Comparison of ENCODE assay signal across 8 mouse cellular contexts in the genomic region with DNA sequence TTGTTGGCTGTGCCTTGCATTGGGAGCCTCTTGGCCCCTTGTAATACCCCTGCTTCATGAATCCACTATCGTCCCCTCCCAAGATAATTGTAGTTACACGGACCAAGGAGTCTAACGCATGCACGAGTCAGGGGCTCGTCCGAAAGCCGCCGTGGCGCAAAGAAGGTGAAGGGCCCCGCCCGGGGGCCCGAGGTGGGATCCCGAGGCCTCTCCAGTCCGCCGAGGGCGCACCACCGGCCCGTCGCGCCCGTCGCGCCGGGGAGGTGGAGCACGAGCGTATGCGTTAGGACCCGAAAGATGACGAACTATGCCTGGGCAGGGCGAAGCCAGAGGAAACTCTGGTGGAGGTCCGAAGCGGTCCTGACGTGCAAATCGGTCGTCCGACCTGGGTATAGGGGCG.
DNase-seq lines count a peak whose midpoint lies in the region; ATAC-seq and TF ChIP-seq lines count a peak whose summit lies in the region.

No protein-coding gene starts in this region.

- H3K4me3 ChIP-seq in hindbrain, embryonic 11.5 days (ENCODE audit: low read depth, low read length) = no peak overlapping the region
- no peak overlapping the region for H3K4me3 ChIP-seq in hindbrain, embryonic 10.5 days
- H3K4me3 ChIP-seq in embryonic facial prominence, embryonic 12.5 days = no peak overlapping the region
- H3K4me3 ChIP-seq in hindbrain, embryonic 15.5 days = no peak overlapping the region
- no peak overlapping the region for H3K4me3 ChIP-seq in midbrain, embryonic 14.5 days (replicated peaks; ENCODE audit: low read depth, low read length)
- H3K4me3 ChIP-seq in cerebellum, adult 2 months (replicated peaks; ENCODE audit: insufficient read depth, low read depth, low read length) = no peak overlapping the region

- no peak overlapping the region for H3K4me2 ChIP-seq in hindbrain, embryonic 11.5 days (replicated peaks; ENCODE audit: low read depth, low read length)
- no peak overlapping the region for H3K4me2 ChIP-seq in embryonic facial prominence, embryonic 12.5 days (replicated peaks)
- H3K4me2 ChIP-seq in hindbrain, embryonic 15.5 days = no peak overlapping the region
- no peak overlapping the region for H3K4me2 ChIP-seq in midbrain, embryonic 14.5 days (ENCODE audit: low read length)

- H3K4me1 ChIP-seq in hindbrain, embryonic 11.5 days (replicated peaks; ENCODE audit: control insufficient read depth, insufficient read depth, low read length) = peaks cover 5% of the 10 kb centered on the region; the same call in 1 of the 2 replicates
- peaks cover 17% of the 10 kb centered on the region for H3K4me1 ChIP-seq in hindbrain, embryonic 10.5 days (replicated peaks)
- peaks cover 21% of the 10 kb centered on the region for H3K4me1 ChIP-seq in embryonic facial prominence, embryonic 12.5 days
- H3K4me1 ChIP-seq in hindbrain, embryonic 15.5 days (replicated peaks) = peaks cover 16% of the 10 kb centered on the region
- H3K4me1 ChIP-seq in midbrain, embryonic 14.5 days (ENCODE audit: control insufficient read depth, insufficient read depth, low read length) = peaks cover 15% of the 10 kb centered on the region
- peaks cover 5% of the 10 kb centered on the region for H3K4me1 ChIP-seq in cerebellum, adult 2 months (ENCODE audit: control insufficient read depth, insufficient read depth, low read length)

- TF ChIP-seq POLR2A in cerebellum, adult 2 months (IDR thresholded peaks at IDR 0.05; ENCODE audit: borderline replicate concordance, insufficient read depth, low read length) = no peak

- no peaks in the 10 kb centered on the region for H3K27me3 ChIP-seq in hindbrain, embryonic 11.5 days (ENCODE audit: control insufficient read depth, insufficient read depth, low read length)
- peaks cover 4% of the 10 kb centered on the region; the same call in 1 of the 2 replicates for H3K27me3 ChIP-seq in hindbrain, embryonic 10.5 days (ENCODE audit: insufficient read depth, poor library complexity, severe bottlenecking)
- no peaks in the 10 kb centered on the region for H3K27me3 ChIP-seq in embryonic facial prominence, embryonic 12.5 days
- H3K27me3 ChIP-seq in hindbrain, embryonic 15.5 days = no peaks in the 10 kb centered on the region
- no peaks in the 10 kb centered on the region for H3K27me3 ChIP-seq in midbrain, embryonic 14.5 days (ENCODE audit: control insufficient read depth, insufficient read depth, low read length)
- no peaks in the 10 kb centered on the region for H3K27me3 ChIP-seq in cerebellum, adult 2 months (ENCODE audit: control insufficient read depth, insufficient read depth, low read length)

- WGBS in hindbrain, embryonic 11.5 days = 93% methylated on average over 37 of the region's 37 CpGs
- WGBS in hindbrain, embryonic 10.5 days = 92% methylated on average over 37 of the region's 37 CpGs
- 92% methylated on average over 37 of the region's 37 CpGs for WGBS in embryonic facial prominence, embryonic 12.5 days
- 93% methylated on average over 37 of the region's 37 CpGs for WGBS in hindbrain, embryonic 15.5 days
- WGBS in midbrain, embryonic 14.5 days = 93% methylated on average over 37 of the region's 37 CpGs
- 96% methylated on average over 37 of the region's 37 CpGs for WGBS in cerebellum, adult 2 months

- no peak overlapping the region for H3K27ac ChIP-seq in hindbrain, embryonic 11.5 days (ENCODE audit: low read depth, low read length)
- no peak overlapping the region for H3K27ac ChIP-seq in hindbrain, embryonic 10.5 days
- no peak overlapping the region for H3K27ac ChIP-seq in embryonic facial prominence, embryonic 12.5 days
- H3K27ac ChIP-seq in hindbrain, embryonic 15.5 days (replicated peaks) = no peak overlapping the region
- H3K27ac ChIP-seq in midbrain, embryonic 14.5 days (replicated peaks; ENCODE audit: low read depth, low read length) = no peak overlapping the region
- no peak overlapping the region for H3K27ac ChIP-seq in cerebellum, adult 2 months (ENCODE audit: insufficient read depth, low read length)

- H3K36me3 ChIP-seq in hindbrain, embryonic 11.5 days (ENCODE audit: control insufficient read depth, insufficient read depth, low read length) = no peaks in the 10 kb centered on the region
- peaks cover 6% of the 10 kb centered on the region for H3K36me3 ChIP-seq in hindbrain, embryonic 10.5 days
- H3K36me3 ChIP-seq in embryonic facial prominence, embryonic 12.5 days = no peaks in the 10 kb centered on the region
- no peaks in the 10 kb centered on the region for H3K36me3 ChIP-seq in hindbrain, embryonic 15.5 days
- H3K36me3 ChIP-seq in midbrain, embryonic 14.5 days (ENCODE audit: control insufficient read depth, insufficient read depth, low read length) = no peaks in the 10 kb centered on the region

- TF ChIP-seq CTCF in cerebellum, adult 2 months (IDR thresholded peaks at IDR 0.05; ENCODE audit: borderline replicate concordance, insufficient read depth, low read depth, low read length) = no peak

- peaks cover 10% of the 10 kb centered on the region for H3K9me3 ChIP-seq in hindbrain, embryonic 11.5 days (ENCODE audit: control insufficient read depth, low read length)
- H3K9me3 ChIP-seq in hindbrain, embryonic 10.5 days = peaks cover 39% of the 10 kb centered on the region
- peaks cover 33% of the 10 kb centered on the region for H3K9me3 ChIP-seq in embryonic facial prominence, embryonic 12.5 days
- H3K9me3 ChIP-seq in hindbrain, embryonic 15.5 days = no peaks in the 10 kb centered on the region
- peaks cover 17% of the 10 kb centered on the region for H3K9me3 ChIP-seq in midbrain, embryonic 14.5 days (ENCODE audit: control insufficient read depth, low read length)

- H3K9ac ChIP-seq in hindbrain, embryonic 11.5 days (ENCODE audit: low read depth, low read length) = no peak overlapping the region
- H3K9ac ChIP-seq in embryonic facial prominence, embryonic 12.5 days = no peak overlapping the region
- H3K9ac ChIP-seq in hindbrain, embryonic 15.5 days = no peak overlapping the region
- no peak overlapping the region for H3K9ac ChIP-seq in midbrain, embryonic 14.5 days (replicated peaks; ENCODE audit: low read length)

- ATAC-seq in hindbrain, embryonic 11.5 days (ENCODE audit: low FRiP score) = peak; percentile 88
- peak; percentile 85; the same call in 1 of the 2 replicates for ATAC-seq in embryonic facial prominence, embryonic 12.5 days (ENCODE audit: insufficient number of reproducible peaks, insufficient read depth, low FRiP score, low TSS enrichment)
- peak; percentile 86 for ATAC-seq in hindbrain, embryonic 15.5 days (ENCODE audit: low FRiP score, low read depth)
- ATAC-seq in midbrain, embryonic 14.5 days (ENCODE audit: low FRiP score, low TSS enrichment) = peak; percentile 89

- no peak for DNase-seq in hindbrain, embryonic 11.5 days (ENCODE audit: low spot score)
- DNase-seq in hindbrain, embryonic 10.5 days (ENCODE audit: low spot score) = no peak
- no peak for DNase-seq in midbrain, embryonic 14.5 days
- DNase-seq in frontal cortex, adult 2 months (ENCODE audit: extremely low spot score in 1 of 2, low spot score in 1 of 2) = no peak
- DNase-seq in cerebellum, postnatal 10 days = no peak
- DNase-seq in cerebellum, adult 2 months = no peak
